Mouse (Mus musculus) adrenal gland, adult 2 months (tissue): ENCODE data around the gene Olfr855. TPM values are rescaled to one million over a fixed set of nuclear protein-coding genes. Genes with fewer than 3 reads are reported as not detected.

Experiments used
- DNase-seq: peaks from one replicate; pipeline ENCODE4 v3.0.0; 2021
- long read RNA-seq: library from polyadenylated mRNA; stranded (forward); transcript quantifications from one replicate; pipeline ENCODE4 v2.0.0, GENCODE M21; 2021
- polyA plus RNA-seq: library from polyadenylated mRNA; depleted of rRNA; stranded (reverse); fragments of >200 nt; gene quantifications from 2 replicates; pipeline ENCODE4 v1.2.3, GENCODE M21; 2012; rRNA removed
- total RNA-seq, 2 experiments: library from RNA; stranded (reverse); gene quantifications; 2 replicates each; pipeline ENCODE4 v1.2.3; 2021

Gene Olfr855
- total RNA-seq (not detected), polyA plus RNA-seq (not detected in 2 replicates)
- long read RNA-seq = 0 reads

DNA sequence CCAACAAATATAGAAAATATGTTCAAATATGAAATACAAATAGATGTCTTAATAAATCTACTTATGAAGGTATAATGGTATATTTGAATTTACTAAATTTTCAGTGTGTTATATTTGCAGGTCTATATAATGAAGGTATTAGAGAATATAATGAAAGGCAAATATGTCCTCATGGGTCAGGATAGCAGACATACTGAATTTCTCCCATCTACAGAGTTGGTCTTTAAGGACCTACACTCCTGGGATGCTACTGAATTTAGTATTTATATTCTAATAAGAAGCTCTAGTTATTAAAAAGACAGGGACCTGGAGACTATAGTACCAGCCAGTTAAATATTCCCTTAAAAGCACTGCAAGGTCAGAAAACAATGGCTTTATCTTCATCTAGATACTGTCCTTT is at the start of gene Olfr855:
Gene Olfr855 (plus strand): TSS at position 301 of the 400 bp plus-strand sequence.
- no peak for DNase-seq

DNA sequence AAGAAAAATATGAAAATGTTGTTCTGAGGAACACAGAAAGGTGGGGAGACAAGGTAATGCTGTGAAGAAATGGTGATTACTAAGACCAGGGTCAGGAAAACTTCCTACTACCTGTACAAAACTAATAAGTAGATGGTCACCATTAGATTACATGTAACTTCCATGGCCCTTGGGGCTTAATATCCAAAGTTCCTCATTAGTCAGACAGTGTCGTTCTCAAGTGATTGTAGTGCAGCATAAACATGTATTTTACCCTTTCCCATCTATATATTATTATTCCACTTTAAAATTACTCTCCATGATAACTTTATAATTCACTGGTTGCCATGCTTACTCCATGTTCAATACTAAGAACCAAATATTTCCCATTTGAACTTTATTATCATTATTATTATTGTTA is 41.4 kb upstream of the Olfr855 start, which contains the start of gene Olfr853:
Gene Olfr853 (minus strand): TSS at position 101 of the 400 bp plus-strand sequence.
- DNase-seq = no peak

DNA sequence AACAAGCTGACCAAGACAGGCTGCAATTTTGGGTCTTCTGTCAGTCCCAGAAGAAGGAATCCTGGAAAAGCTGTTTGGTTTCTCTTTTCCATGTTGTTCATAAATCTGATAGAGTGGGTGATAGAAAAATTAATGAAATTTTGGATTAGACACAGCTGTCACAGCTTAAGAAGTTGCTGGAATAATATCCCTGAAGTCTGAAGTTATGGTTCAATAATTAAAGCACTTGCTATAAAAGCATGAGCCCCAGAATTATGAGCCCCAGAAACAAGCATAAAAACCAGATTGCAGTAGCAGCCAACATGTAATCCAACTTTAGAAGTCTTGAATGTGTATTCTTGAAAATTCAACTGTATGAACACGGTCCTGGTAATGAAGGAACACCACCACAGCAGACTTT is 15.1 kb upstream of the Olfr855 start, which contains the start of gene Olfr854:
Gene Olfr854 (minus strand): TSS at position 101 of the 400 bp plus-strand sequence.
- no peak for DNase-seq

DNA sequence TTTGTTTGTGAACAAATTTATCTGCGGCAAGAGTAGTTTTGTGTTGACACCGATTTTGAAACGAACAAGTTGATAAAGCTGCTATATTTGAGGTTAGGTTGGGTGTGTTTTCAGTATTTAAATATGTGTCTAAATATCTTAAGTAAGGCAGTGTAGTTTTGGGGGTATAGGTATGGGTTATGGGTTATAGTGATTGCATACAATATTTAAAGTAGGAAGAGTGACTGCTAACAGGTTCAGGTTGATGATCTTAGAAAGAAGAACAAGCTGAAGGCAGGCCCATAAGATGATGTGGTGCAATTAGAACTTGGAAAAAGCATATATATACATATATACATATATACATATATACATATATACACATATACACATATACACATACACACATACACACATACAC is 38.9 kb downstream of the Olfr855 start:
- no peak for DNase-seq

DNA sequence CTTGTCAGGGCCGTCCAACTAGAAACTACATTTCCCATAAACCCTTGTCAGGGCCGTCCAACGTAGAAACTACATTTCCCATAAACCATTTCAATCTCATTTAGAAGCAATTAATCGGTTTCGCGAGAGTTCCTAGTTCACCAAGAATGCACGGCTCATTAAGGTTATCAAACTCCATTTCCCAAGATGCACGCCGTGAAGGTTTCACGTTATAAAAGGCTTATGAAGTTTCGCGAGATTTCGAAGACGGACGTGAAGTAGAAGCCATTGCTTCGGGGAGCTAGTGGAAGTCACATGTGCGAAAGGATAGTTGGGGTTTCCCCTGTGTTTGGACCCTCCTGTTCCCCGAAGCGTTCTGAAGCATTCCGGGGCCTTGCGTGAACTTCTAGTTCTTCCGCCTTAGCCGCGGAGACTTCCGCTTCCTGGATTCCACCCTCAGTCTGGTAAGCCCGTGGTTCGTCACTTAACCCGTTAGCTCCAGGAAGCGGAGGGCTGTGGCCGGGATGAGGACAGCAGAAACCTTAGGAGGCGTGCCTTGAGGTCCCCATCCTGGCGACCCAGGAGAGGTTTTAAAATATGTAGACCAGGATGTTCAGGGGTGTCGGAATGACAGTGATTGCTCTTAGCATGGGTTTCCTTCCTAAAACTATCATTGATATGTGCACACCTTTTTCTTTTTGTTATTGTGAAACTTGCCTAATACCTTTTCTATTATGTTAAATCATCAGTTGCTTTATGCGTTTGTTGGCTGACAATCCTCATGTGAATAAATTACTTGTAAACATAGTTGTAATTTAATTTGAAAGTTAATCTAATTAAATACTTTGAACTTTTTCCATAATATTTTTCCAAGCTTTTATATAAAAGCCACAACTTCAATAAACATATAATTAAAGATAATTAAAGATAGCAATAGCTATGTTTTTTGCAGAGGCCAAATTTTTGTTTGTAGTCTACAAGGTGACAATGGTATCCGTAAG is 39.7 kb downstream of the Olfr855 start, which contains the start of gene Zfp317:
Gene Zfp317 (plus strand): TSS at position 260 of the 980 bp plus-strand sequence.
- DNase-seq = peak; percentile 91

DNA sequence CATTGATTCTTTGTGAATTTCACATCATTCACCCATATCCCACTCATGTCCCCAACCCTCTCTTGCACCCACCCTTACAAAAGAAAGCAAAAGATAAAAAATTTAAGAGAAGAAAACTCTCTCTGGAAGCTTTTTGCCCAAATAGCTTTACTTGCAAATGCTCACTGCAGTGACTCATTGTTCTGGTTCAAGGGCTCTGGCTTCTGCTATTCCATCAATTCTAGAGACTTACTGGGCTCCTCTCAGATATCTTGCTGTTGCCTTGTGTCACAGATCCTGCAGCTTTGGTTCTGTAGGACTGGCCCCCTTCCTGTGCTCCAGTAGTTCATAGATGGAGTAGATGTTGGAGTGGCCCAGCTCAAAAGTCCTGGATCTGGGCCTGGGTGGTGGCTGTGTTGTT is 47.2 kb downstream of the Olfr855 start:
- peak; percentile 10 for DNase-seq

Other genes with a start within 250 kb of the Olfr855 start
- gene Olfr845, start 246.2 kb upstream of the Olfr855 start, total RNA-seq = not detected
- gene Olfr845, start 246.2 kb upstream of the Olfr855 start, polyA plus RNA-seq = not detected in 2 replicates
- gene Olfr846, start 218.6 kb upstream of the Olfr855 start, total RNA-seq = not detected
- gene Olfr846, start 218.6 kb upstream of the Olfr855 start, polyA plus RNA-seq = not detected in 2 replicates
- gene Olfr847, start 203.9 kb upstream of the Olfr855 start, total RNA-seq = not detected
- not detected in 2 replicates for gene Olfr847, start 203.9 kb upstream of the Olfr855 start, polyA plus RNA-seq
- not detected for gene Olfr849, start 142.4 kb upstream of the Olfr855 start, total RNA-seq
- not detected in 2 replicates for gene Olfr849, start 142.4 kb upstream of the Olfr855 start, polyA plus RNA-seq
- not detected for gene Olfr850, start 104.4 kb upstream of the Olfr855 start, total RNA-seq
- gene Olfr850, start 104.4 kb upstream of the Olfr855 start, polyA plus RNA-seq = not detected in 2 replicates
- not detected for gene Olfr851, start 89.3 kb upstream of the Olfr855 start, total RNA-seq
- gene Olfr851, start 89.3 kb upstream of the Olfr855 start, polyA plus RNA-seq = not detected in 2 replicates
- gene Olfr853, start 41.5 kb upstream of the Olfr855 start, total RNA-seq = not detected
- gene Olfr853, start 41.5 kb upstream of the Olfr855 start, polyA plus RNA-seq = not detected in 2 replicates
- not detected for gene Olfr854, start 15.2 kb upstream of the Olfr855 start, total RNA-seq
- gene Olfr854, start 15.2 kb upstream of the Olfr855 start, polyA plus RNA-seq = not detected in 2 replicates
- gene Zfp317, start 39.5 kb downstream of the Olfr855 start, total RNA-seq = 10 to 100 TPM; 18.2 to 25.2 TPM
- gene Zfp317, start 39.5 kb downstream of the Olfr855 start, polyA plus RNA-seq = 2.0 and 2.3 TPM in 2 replicates
- not detected for gene Olfr857, start 126.8 kb downstream of the Olfr855 start, total RNA-seq
- gene Olfr857, start 126.8 kb downstream of the Olfr855 start, polyA plus RNA-seq = not detected in 2 replicates
- not detected for gene Olfr58, start 197.7 kb downstream of the Olfr855 start, total RNA-seq
- not detected in 2 replicates for gene Olfr58, start 197.7 kb downstream of the Olfr855 start, polyA plus RNA-seq
- not detected for gene Olfr859, start 222.3 kb downstream of the Olfr855 start, total RNA-seq
- not detected in 2 replicates for gene Olfr859, start 222.3 kb downstream of the Olfr855 start, polyA plus RNA-seq